Mouse (Mus musculus): Measurements from ENCODE around the gene Pmf1. TPM values are rescaled to one million over a fixed set of nuclear protein-coding genes. Genes with fewer than 3 reads are reported as not detected.
"Not testable (repeated sequence)": the region's sequence is repeated elsewhere in the genome, so short reads cannot be mapped to it uniquely, and the experiment has no call there.

Gene Pmf1
- total RNA-seq, 2 experiments from 2014 or later, result 4.5 to 5.6 TPM

DNA sequence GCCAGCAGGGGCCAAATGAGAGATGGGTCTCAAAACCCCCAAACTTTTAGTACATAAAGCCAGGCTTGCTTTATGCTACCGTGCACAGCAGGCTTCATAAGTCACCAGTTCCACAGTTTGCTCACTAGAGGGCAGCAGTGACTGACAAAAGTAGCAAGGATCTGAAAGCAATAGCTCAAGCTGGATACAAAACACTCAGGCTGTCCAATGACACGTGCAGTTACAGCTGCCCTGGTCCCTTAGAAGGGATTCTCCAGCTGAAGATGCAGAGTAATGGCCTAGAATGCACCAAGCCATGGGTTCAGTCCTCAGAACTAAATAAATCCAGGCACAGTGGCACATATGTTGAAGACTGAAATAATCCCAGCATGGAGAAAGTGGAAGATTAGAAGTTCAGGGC, 3.0 kb downstream of the Pmf1 start:
- DNase-seq (ENCODE audit: extremely low spot score in 1 of 2, low spot score in 1 of 2), result peak; percentile 30 to 36

DNA sequence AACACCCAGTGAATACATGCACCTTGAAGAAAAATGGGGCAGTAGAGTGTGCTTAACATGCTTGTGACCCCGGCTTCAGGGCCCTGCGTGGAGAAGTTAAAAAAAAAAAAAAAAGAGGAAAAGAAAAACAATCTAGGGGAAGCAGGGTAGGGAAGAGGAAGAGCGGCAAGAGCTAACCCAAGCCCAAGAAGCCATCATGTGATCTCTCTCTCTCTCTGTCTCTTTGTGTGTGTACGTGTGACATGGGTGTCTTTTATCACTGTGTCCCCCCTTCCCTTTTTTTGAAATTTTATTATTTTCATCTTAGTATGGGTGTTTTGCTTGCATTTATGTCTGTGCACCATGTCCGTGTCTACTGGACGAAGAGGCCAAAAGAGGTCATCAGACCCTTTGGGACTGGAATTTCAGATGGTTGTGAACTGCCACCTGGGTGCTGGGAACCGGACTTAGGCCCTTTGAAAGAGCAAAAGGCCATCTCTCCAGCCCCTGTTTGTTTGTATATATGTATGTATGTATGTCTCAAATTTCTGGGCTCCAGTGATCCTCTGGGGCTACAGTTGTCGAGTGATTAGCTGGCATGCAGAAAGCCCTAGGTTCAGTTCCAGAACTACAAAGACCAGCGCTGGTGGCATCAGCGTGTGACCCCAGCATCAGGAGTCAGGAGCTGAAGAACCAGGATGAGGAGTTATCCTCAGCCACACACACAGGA, 6.5 kb downstream of the Pmf1 start:
- DNase-seq (ENCODE audit: extremely low spot score in 1 of 2, low spot score in 1 of 2), result no peak

DNA sequence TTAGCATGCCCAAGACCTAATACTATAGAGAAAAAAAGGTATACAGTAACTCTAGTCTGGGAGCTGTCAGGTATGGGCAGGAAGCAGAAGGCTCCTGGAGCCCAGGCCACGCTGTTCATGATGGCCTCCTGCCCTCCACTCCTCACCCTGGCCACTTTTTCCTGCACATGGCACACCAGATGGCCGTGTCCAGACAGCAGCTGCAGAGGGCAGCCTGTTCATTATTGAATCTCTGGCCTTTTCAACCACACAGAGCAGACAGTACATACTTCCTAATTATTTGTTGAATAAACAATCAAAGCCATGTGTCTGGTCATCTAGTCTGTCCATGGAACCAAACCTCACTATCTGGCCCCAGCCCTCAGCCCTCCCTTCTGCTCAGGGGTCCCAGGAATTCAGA, 11.5 kb downstream of the Pmf1 start:
- DNase-seq (ENCODE audit: extremely low spot score in 1 of 2, low spot score in 1 of 2), result no peak

DNA sequence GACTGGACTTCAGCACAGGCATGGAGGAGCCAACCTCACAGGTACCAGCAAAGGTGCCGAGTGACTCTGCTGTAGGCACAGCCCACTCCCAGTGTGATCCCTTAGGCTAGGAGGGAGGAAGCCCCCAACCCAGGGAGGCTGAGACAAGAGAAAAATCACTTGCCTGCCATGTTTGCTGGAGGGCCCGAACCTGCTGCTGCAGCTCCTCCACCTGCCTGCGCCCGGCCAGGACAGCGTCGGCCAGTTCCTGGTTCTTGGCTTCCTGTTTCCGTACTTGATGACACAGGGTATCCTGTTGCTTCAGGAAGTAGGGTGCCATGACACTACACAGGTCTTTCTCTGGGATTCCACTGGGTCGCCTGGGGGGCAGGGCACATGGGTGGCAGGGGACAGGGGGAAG, 14.4 kb downstream of the Pmf1 start:
- DNase-seq (ENCODE audit: extremely low spot score in 1 of 2, low spot score in 1 of 2), result no peak

DNA sequence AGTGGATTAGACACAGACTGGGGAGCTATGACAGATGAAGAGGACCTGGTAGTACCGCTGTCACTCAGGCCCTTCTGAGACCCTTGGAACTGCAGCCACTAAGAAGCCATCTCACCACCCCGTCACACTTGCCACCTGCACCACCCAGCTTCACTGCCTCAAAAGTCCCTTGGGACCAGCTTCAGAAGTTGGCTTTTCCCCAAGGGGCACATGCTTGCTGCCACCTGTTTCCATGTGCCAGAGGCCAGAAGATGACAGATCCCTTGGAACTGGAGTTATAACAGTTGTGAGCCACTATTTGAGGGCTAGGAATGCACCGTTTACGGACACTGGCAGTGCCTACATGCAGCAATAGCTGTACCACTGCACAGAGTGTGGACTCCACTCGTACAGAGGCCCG, 14.8 kb downstream of the Pmf1 start:
- no peak for DNase-seq (ENCODE audit: extremely low spot score in 1 of 2, low spot score in 1 of 2)

DNA sequence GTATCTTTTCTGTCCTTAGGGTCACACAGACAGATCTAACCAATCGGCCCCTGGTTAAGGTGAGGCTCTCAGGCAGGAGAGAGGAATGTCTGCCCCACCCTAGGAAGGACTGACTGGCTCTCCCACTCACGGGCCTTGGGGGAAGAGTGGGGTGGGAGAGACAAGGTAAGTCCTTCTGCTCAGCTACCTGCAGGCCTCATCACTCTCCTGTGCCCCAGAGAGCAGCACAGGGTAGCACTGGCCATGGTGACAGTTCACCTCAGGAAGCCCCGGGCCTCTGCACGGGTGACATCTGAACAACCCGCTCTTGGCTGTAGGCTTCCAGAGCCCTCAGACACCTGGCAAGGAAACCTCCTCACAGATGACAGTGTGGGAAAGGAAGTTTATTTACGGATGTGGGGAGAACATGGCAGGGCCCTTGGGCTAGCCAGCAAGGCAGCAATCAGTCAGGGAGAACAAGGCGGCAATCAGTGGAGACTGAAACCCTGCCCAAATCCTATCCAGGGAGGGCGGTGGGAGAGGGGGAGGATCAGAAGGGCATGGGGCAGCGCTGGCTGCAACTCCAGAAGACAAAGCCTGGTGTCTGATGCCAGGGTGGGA, 16.3 kb downstream of the Pmf1 start:
- no peak for DNase-seq (ENCODE audit: extremely low spot score in 1 of 2, low spot score in 1 of 2)

DNA sequence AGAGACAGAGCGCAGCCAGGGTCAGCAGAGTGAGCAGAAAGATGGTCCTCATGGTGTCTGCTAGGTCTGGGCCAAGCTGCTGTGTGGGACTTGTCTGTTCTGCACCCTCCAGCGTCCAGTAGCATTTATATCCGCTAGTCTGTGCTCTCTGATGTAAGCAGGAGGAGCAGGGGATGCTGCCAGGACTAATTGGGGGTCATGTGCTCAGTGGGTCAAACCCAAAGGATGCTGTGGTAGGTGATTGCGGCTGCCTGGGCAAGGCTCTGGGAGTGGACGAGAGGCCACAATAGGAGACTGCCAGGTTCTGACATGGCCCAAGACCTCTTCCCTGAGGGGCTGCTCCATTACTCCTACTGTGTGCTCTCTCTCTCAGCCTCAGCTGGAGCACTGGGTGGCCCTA, 25.8 kb downstream of the Pmf1 start, which contains the start of gene Bglap:
Gene Bglap, minus strand, starts transcription at position 101 of the 400 bp plus-strand sequence.
- no peak for DNase-seq (ENCODE audit: extremely low spot score in 1 of 2, low spot score in 1 of 2)

DNA sequence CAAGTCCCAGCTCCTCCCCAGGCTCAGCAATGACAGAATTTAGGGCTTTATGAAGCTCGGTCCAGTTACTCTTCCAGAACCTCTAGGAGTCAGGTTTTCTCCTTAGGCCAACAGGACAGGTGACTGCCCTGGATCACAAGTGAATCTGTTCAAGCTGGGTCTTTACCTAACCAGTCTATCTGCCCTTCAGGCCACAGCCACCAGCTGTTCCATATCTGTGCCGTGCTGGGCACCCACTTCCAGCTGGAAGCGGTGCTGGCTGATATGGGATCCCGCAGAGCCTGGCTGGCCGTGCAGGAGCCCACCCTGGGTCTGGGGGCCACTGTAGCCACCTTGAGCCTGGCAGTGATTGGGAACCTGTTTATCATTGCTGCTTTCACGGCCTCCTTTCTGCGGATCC, 27.7 kb downstream of the Pmf1 start:
- DNase-seq (ENCODE audit: extremely low spot score in 1 of 2, low spot score in 1 of 2), result not testable (repeated sequence)

DNA sequence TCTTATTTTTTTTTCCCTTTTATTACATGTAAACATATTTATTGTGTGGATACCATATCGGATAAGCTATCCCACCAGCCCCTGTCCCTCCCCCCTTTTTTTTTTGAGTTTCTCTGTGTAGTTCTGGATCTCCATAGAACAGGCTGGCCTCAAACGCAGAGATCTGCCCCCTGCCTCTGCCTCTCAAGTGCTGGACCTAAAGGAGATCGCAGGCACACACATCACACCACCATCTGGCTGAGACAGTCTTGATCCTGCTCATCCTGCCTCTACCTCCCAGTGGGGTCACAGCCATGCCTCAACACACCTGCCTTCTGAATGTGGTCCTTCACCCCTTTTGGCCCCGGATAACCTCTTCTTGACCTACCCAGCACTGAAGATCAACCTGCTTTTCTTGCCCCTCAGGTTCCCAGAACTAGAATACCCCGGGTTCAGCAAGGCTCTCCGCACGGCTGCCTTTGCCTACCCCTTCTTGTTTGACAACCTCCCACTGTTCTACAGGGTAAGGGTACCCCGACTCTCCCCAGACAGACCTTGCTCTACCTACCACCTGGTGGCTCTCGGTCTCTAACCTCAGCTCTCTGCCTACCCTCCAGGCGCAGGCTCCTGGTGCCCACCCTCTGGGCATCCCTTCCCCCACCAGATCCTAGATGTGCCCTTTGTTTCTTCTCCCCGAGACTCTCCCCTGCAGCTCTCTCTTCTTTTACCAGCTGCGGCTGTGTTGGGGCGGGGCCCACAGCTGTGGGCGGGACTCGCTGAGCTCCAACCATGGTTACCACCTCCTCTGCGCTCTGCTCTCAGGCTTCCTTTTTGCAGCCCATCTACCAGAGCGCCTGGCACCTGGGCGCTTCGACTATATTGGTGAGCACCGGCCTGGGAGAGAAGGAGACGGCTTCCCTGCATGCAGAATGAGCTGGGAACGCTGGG, 28.5 kb downstream of the Pmf1 start:
- not testable (repeated sequence) for DNase-seq (ENCODE audit: extremely low spot score in 1 of 2, low spot score in 1 of 2)

DNA sequence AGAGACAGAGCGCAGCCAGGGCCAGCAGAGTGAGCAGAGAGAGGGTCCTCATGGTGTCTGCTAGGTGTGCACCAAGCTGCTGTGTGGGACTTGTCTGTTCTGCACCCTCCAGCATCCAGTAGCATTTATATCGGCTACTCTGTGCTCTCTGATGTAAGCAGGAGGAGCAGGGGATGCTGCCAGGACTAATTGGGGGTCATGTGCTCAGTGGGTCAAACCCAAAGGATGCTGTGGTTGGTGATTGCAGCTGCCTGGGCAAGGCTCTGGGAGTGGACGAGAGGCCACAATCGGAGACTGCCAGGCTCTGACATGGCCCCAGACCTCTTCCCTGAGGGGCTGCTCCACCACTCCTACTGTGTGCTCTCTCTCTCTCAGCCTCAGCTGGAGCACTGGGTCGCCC, 31.5 kb downstream of the Pmf1 start, which contains the start of gene Bglap2:
Gene Bglap2, minus strand, starts transcription at position 101 of the 400 bp plus-strand sequence.
- DNase-seq (ENCODE audit: extremely low spot score in 1 of 2, low spot score in 1 of 2), result not testable (repeated sequence)

DNA sequence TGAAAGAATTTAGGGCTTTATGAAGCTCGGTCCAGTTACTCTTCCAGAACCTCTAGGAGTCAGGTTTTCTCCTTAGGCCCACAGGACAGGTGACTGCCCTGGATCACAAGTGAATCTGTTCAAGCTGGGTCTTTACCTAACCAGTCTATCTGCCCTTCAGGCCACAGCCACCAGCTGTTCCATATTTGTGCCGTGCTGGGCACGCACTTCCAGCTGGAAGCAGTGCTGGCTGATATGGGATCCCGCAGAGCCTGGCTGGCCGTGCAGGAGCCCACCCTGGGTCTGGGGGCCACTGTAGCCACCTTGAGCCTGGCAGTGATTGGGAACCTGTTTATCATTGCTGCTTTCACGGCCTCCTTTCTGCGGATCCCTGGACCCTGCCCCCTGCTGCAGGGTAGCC, 33.5 kb downstream of the Pmf1 start:
- DNase-seq (ENCODE audit: extremely low spot score in 1 of 2, low spot score in 1 of 2), result not testable (repeated sequence)

DNA sequence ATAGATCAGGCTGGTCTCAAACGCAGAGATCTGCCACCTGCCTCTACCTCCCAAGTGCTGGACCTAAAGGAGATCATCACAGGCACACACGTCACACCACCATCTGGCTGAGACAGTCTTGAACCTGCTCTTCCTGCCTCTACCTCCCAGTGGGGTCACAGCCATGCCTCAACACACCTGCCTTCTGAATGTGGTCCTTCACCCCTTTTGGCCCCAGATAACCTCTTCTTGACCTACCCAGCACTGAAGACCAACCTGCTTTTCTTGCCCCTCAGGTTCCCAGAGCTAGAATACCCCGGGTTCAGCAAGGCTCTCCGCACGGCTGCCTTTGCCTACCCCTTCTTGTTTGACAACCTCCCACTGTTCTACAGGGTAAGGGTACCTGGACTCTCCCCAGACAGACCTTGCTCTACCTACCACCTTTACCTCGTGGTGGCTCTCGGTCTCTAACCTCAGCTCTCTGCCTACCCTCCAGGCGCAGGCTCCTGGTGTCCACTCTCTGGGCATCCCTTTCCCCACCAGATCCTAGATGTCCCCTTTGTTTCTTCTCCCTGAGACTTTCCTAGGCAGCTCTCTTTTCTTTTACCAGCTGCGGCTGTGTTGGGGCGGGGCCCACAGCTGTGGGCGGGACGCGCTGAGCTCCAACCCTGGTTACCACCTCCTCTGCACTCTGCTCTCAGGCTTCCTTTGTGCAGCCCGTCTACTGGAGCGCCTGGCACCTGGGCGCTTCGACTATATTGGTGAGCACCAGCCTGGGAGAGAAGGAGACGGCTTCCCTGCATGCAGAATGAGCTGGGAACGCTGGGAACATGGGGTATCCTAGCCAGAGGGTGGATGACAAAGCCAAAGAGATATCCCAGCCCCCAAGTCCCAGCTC, 34.1 kb downstream of the Pmf1 start:
- DNase-seq (ENCODE audit: extremely low spot score in 1 of 2, low spot score in 1 of 2), result not testable (repeated sequence)

DNA sequence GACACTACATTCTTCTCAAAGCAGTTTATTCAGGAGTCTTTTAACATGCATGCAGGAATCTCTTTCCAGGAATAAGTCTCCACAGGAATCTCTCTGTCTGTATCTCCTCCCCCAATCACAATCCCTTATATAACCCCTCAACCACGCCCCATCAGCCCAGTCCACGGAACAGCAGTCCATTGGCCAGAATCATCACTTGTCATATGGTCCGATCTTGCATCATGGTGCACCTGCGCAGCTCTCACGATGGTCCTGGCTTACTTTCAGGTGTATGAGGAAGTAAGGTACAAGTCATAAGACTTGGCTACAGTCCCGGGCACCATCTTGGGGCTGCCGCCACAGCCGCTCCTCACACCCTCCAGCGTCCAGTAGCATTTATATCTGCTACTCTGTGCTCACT, 37.5 kb downstream of the Pmf1 start, which contains the start of gene Bglap3:
Gene Bglap3, minus strand, starts transcription at position 101 of the 400 bp plus-strand sequence.
- DNase-seq (ENCODE audit: extremely low spot score in 1 of 2, low spot score in 1 of 2), result not testable (repeated sequence)

DNA sequence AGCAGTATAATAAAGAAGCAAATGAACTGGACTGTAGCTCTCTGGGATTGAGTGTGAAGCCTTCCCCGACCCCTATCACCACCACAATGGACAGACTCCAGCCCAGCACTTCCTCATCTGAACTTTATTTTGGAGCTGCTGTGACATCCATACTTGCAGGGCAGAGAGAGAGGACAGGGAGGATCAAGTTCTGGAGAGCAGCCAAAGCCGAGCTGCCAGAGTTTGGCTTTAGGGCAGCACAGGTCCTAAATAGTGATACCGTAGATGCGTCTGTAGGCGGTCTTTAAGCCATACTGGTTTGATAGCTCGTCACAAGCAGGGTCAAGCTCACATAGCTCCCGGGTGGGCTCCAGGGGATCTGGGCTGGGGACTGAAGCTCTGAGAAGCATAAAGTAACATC, 41.6 kb downstream of the Pmf1 start:
- not testable (repeated sequence) for DNase-seq (ENCODE audit: extremely low spot score in 1 of 2, low spot score in 1 of 2)

DNA sequence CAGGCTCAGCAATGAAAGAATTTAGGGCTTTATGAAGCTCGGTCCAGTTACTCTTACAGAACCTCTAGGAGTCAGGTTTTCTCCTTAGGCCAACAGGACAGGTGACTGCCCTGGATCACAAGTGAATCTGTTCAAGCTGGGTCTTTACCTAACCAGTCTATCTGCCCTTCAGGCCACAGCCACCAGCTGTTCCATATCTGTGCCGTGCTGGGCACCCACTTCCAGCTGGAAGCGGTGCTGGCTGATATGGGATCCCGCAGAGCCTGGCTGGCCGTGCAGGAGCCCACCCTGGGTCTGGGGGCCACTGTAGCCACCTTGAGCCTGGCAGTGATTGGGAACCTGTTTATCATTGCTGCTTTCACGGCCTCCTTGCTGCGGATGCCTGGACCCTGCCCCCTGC, 42.6 kb downstream of the Pmf1 start:
- not testable (repeated sequence) for DNase-seq (ENCODE audit: extremely low spot score in 1 of 2, low spot score in 1 of 2)

DNA sequence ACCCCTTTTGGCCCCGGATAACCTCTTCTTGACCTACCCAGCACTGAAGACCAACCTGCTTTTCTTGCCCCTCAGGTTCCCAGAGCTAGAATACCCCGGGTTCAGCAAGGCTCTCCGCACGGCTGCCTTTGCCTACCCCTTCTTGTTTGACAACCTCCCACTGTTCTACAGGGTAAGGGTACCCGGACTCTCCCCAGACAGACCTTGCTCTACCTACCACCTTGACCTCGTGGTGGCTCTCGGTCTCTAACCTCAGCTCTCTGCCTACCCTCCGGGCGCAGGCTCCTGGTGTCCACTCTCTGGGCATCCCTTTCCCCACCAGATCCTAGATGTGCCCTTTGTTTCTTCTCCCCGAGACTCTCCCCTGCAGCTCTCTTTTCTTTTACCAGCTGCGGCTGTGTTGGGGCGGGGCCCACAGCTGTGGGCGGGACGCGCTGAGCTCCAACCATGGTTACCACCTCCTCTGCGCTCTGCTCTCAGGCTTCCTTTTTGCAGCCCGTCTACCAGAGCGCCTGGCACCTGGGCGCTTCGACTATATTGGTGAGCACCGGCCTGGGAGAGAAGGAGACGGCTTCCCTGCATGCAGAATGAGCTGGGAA, 43.2 kb downstream of the Pmf1 start:
- DNase-seq (ENCODE audit: extremely low spot score in 1 of 2, low spot score in 1 of 2), result peak in 1 of 2 experiments; percentile 20

DNA sequence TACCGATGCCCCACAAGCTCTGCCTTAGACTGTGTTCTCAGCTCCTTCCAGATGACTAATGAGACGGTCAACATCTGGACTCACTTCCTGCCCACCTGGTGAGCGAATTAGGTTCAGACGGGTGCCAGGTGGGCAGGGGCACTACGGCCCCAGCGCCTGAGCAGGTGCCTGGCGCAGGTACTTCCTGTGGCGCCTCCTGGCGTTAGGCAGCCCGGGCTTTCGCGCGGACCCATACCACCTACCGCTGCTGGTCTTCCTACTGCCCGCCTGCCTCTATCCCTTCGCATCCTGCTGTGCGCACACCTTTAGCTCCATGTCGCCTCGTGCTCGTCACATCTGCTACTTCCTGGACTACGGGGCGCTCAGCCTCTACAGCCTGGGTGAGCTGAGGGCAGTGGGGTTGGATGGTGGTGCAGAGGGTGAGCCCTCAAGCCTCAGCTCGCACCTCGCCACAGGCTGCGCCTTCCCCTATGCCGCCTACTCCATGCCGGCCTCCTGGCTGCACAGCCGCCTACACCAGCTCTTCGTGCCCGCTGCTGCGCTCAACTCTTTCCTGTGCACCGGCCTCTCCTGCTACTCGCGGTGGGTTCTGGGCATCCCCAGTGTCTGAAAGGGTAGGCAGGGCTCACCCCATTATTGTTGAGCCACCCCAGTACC, 44.3 kb downstream of the Pmf1 start:
- no peak for DNase-seq (ENCODE audit: extremely low spot score in 1 of 2, low spot score in 1 of 2)

DNA sequence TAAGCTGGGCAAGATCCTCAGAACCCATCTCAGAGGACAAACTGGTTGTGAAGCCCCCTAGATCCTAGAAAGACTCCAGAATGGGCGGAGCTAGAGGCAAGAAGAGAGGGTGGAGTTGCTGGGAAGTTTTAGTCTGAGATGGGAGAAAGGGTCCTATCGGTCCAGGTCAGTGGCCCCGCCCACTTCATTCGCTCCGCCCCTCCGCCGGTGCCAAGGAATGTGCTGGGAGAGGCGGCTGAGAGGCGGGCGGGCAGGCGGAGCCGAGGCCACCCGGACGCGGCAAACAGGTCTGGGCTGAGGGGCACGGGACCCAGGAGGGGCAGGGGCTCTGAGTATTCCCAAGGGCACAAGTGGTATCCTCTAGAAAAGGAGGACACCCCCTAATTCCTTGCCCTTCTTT, 45.8 kb downstream of the Pmf1 start, which contains the start of gene Paqr6:
Gene Paqr6, plus strand, starts transcription at position 248 of the 400 bp plus-strand sequence.
- DNase-seq (ENCODE audit: extremely low spot score in 1 of 2, low spot score in 1 of 2), result peak in 1 of 2 experiments; percentile 37

DNA sequence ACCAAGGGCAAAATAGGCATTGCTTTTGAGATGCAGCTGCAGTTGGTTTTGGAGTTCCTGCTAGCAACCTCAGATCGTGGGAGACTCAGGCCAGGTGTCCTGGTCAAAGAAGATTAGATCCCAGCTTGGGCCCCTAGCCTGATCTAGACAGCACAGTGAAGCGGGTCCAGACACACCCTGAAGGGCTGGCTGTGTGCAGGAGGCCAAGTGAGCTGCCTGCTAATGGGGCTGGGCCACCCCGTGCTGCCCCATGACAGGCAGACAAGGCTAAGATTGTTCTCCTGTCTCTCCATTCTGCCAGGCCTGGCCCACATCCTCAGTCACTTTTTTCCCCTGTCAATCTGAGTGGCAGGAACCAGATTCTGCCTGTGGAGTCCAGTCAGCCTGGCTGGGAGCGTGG, 46.4 kb downstream of the Pmf1 start:
- DNase-seq (ENCODE audit: extremely low spot score in 1 of 2, low spot score in 1 of 2), result peak in 1 of 2 experiments; percentile 24

Measured in layer of hippocampus, postnatal 25 days (tissue).